Mouse (Mus musculus): ENCODE results near the gene Hsd3b2.
"Not testable (repeated sequence)": the region's sequence is repeated elsewhere in the genome, so short reads cannot be mapped to it uniquely, and the experiment has no call there.

Hsd3b2 gene

DNA sequence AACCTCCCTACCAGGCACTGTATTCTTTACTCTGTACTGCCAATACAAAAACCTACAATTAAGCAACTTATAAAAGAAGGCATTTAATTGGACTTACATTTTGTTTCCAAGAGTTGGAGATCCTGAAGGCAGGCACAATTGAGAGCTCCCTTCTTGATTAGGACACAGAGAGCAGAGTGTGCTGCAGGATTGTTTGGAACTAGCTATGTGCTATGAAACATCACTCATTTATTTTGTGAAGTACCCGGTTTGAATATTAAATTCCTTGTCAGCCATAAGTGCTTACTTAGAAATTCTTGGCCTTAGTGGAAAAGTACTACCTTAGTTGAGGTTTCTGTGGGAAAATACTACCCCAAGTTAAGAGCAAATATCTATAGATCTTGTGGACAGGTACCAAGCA is at the start of gene Hsd3b2:
TSS of gene Hsd3b2 (minus strand) at position 168 of the 400 bp plus-strand sequence.
- in situ Hi-C loops (cut with MboI; ENCODE audit: low pct_unique_long_range_greater_than_20kb in 1 of 2, low sequenced_read_pairs in 2 of 2, unreplicated experiment in 1 of 2) = no loop called here

- in situ Hi-C loops (cut with MboI; ENCODE audit: low pct_unique_long_range_greater_than_20kb in 1 of 2, low sequenced_read_pairs in 2 of 2, unreplicated experiment in 1 of 2) = no loop called here
Measured at GRCm38 (mm10) chr3:98764155-98764554, 39.8 kb upstream of the Hsd3b2 start.

- in situ Hi-C loops (cut with MboI; ENCODE audit: low pct_unique_long_range_greater_than_20kb in 1 of 2, low sequenced_read_pairs in 2 of 2, unreplicated experiment in 1 of 2) = no loop called here
Measured at GRCm38 (mm10) chr3:98756836-98757235, 32.5 kb upstream of the Hsd3b2 start.

- in situ Hi-C loops (cut with MboI; ENCODE audit: low pct_unique_long_range_greater_than_20kb in 1 of 2, low sequenced_read_pairs in 2 of 2, unreplicated experiment in 1 of 2) = no loop called here
Measured at GRCm38 (mm10) chr3:98752171-98752570, 27.8 kb upstream of the Hsd3b2 start.

- in situ Hi-C loops (cut with MboI; ENCODE audit: low pct_unique_long_range_greater_than_20kb in 1 of 2, low sequenced_read_pairs in 2 of 2, unreplicated experiment in 1 of 2) = not testable (repeated sequence)
Measured at GRCm38 (mm10) chr3:98741043-98741442, 16.7 kb upstream of the Hsd3b2 start.

DNA sequence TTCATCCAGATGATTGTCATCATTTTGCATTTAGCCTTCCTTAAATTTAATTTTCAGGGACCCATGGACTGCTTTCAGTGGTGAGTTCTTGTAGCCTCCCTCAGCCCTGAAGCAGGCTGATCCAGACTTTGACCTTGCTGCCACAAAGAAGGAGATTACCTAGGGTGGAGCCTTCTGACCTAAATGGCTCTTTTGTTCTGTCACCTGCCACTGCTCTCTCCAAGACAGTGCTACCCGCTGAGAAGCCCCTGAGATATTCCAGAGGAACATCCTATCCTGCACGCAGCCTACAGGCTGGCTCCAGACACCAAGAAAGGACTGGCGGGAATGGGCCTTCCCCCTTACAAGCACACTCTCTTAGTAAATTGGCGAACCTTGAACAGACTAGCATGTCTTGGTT is 10.0 kb upstream of the Hsd3b2 start:
- in situ Hi-C loops (cut with MboI; ENCODE audit: low pct_unique_long_range_greater_than_20kb in 1 of 2, low sequenced_read_pairs in 2 of 2, unreplicated experiment in 1 of 2) = no loop called here

- in situ Hi-C loops (cut with MboI; ENCODE audit: low pct_unique_long_range_greater_than_20kb in 1 of 2, low sequenced_read_pairs in 2 of 2, unreplicated experiment in 1 of 2) = no loop called here
Measured at GRCm38 (mm10) chr3:98733724-98734123, 9.4 kb upstream of the Hsd3b2 start.

- in situ Hi-C loops (cut with MboI; ENCODE audit: low pct_unique_long_range_greater_than_20kb in 1 of 2, low sequenced_read_pairs in 2 of 2, unreplicated experiment in 1 of 2) = no loop called here
Measured at GRCm38 (mm10) chr3:98726281-98726680, 1.9 kb upstream of the Hsd3b2 start.

GRCm38 (mm10) chr3:98720740-98721139 is 3.6 kb downstream of the Hsd3b2 start:
- in situ Hi-C loops (cut with MboI; ENCODE audit: low pct_unique_long_range_greater_than_20kb in 1 of 2, low sequenced_read_pairs in 2 of 2, unreplicated experiment in 1 of 2) = no loop called here

DNA sequence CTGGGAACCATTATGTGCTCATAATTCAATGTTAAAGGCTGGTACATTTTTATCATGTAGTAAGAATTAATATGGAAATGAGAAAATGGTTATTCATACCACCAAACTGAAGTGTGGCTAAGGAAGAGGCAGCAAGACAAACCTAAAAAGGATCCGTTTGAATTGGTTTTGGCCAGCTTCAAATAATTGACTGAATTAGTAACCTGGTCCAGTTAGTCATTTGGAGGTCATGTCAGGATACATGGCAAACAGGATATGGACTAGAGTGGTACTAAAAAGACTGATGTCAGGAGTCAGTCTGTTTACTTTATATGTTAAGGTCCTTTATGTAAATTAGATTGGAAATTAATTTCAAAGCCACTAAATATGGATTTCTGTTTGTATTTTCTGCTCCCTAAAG is 41.9 kb downstream of the Hsd3b2 start:
- in situ Hi-C loops (cut with MboI; ENCODE audit: low pct_unique_long_range_greater_than_20kb in 1 of 2, low sequenced_read_pairs in 2 of 2, unreplicated experiment in 1 of 2) = no loop called here

DNA sequence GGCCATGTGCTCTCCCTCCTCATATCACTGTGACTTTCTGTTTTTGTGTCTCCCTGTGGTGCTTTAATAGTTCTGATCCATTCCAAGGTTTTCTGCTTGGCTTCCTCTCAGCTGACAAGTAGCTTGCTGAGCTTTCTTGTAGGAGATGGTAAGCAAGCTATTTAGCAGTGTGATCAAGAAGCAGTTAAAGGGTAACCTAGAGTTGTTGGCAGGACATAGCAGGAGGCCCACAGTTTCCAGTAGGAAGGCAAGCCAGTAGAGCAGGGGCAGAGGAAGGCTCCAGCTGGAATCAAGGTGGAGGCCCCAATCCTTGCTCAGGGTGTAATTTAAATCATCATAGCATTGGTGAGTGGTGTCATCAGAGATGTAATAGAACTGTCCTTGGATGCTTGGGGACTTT is 43.6 kb downstream of the Hsd3b2 start:
- in situ Hi-C loops (cut with MboI; ENCODE audit: low pct_unique_long_range_greater_than_20kb in 1 of 2, low sequenced_read_pairs in 2 of 2, unreplicated experiment in 1 of 2) = no loop called here

All from mouse embryonic stem cell (cell line).